Mouse (Mus musculus) spleen, adult 2 months (tissue): ENCODE measurements around the gene Bcl2l12.

Experiments used
- CTCF ChIP-seq: fragments of 200-500 bp; IDR thresholded peaks from 2 replicates; pipeline ENCODE4 v1.5.1; 2011; ENCODE audit warnings: mild to moderate bottlenecking, inconsistent platforms; ENCODE audit not compliant: insufficient read depth, insufficient read length, insufficient replicate concordance; ENCODE audit errors: extremely low read depth
- POLR2A ChIP-seq: fragments of 200-500 bp; IDR thresholded peaks from 2 replicates; pipeline ENCODE4 v1.6.1; 2011; ENCODE audit warnings: low read depth, low read length, inconsistent platforms

DNA sequence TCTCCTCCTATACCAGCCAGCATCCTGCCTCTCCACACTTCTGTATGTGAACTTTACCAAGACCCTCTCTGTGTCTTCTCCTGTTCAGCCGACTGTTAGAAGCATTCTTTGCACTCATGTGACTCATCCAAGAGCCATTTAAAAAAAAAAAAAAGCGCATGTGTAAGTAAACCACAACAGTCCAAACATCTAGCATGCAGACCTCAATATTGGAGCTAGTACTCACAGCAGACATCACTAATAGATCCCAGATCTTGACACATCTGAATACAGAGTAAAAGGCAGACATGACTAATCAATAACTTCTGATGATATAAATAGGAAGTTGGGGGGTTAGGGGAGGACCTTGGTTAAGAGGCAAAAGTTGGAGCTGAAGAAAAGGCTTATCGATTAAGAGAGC is 37.1 kb upstream of the Bcl2l12 start:
- TF ChIP-seq POLR2A: no peak
- no peak for TF ChIP-seq CTCF
